Mouse (Mus musculus): ENCODE data around the gene Rps6kc1. TPM values are rescaled to one million over a fixed set of nuclear protein-coding genes. Genes with fewer than 3 reads are reported as not detected.

Rps6kc1 gene
- total and polyA plus RNA-seq, 3 experiments, result 7.8 to 18.0 (median 12.5) TPM

- dilution Hi-C loops (cut with MboI; ENCODE audit: extremely low pct_ligation_motif_present, extremely low pct_unique_long_range_greater_than_20kb, low sequenced_read_pairs), result no loop called here
- H3K9me3 ChIP-seq (replicated peaks; ENCODE audit: low read length), result no peaks in the 10 kb centered on the region
- no peaks in the 10 kb centered on the region for H3K36me3 ChIP-seq (replicated peaks in 1 of 2; ENCODE audit: control insufficient read depth in 1 of 2, insufficient read depth in 1 of 2, low read length in 1 of 2)
Observed at GRCm38 (mm10) chr1:190655651-190656050, 255.9 kb downstream of the Rps6kc1 start.

GRCm38 (mm10) chr1:190655081-190655480 is 256.5 kb downstream of the Rps6kc1 start:
- no peaks in the 10 kb centered on the region for H3K36me3 ChIP-seq (replicated peaks in 1 of 2; ENCODE audit: control insufficient read depth in 1 of 2, insufficient read depth in 1 of 2, low read length in 1 of 2)
- no peak overlapping the region for H3K4me3 ChIP-seq (replicated peaks in 1 of 3; ENCODE audit: low read depth in 2 of 3, low read length in 2 of 3, poor library complexity in 1 of 3)
- no peak for TF ChIP-seq CHD1 (IDR thresholded peaks at IDR 0.05; ENCODE audit: low read depth, low read length)
- no peak for TF ChIP-seq ELF1 (IDR thresholded peaks at IDR 0.05; ENCODE audit: low read depth, low read length)
- no peak for TF ChIP-seq PAX5 (IDR thresholded peaks at IDR 0.05; ENCODE audit: low read length)
- no peak for TF ChIP-seq CHD2 (IDR thresholded peaks at IDR 0.05; ENCODE audit: low read length)
- TF ChIP-seq SIN3A (IDR thresholded peaks at IDR 0.05; ENCODE audit: low read length), result no peak
- TF ChIP-seq NRF1 (IDR thresholded peaks at IDR 0.05; ENCODE audit: low read depth, low read length), result no peak
- no peak for TF ChIP-seq ZNF384 (IDR thresholded peaks at IDR 0.05; ENCODE audit: low read depth, low read length)
- no peak for TF ChIP-seq IRF4 (IDR thresholded peaks at IDR 0.05; ENCODE audit: low read depth, low read length)
- TF ChIP-seq E2F4 (IDR thresholded peaks at IDR 0.05; ENCODE audit: insufficient replicate concordance, low read depth, low read length), result no peak
- no peak for TF ChIP-seq KAT2A (IDR thresholded peaks at IDR 0.05; ENCODE audit: insufficient replicate concordance, low read length)
- dilution Hi-C loops (cut with MboI; ENCODE audit: extremely low pct_ligation_motif_present, extremely low pct_unique_long_range_greater_than_20kb, low sequenced_read_pairs) (no loop called here), in situ Hi-C loops (cut with MboI; ENCODE audit: low pct_ligation_motif_present, low pct_unique_long_range_greater_than_20kb, low sequenced_read_pairs) (no loop called here)
- no peak for DNase-seq (ENCODE audit: extremely low read depth)
- H3K27me3 ChIP-seq (replicated peaks), result peaks cover 7% of the 10 kb centered on the region
- no peaks in the 10 kb centered on the region for H3K79me2 ChIP-seq (replicated peaks; ENCODE audit: control insufficient read depth, extremely low read depth, insufficient read depth, poor library complexity, severe bottlenecking)
- no peak overlapping the region for H3K4me2 ChIP-seq (ENCODE audit: insufficient read depth, low read depth, poor library complexity, severe bottlenecking)
- no peak overlapping the region for H3K27ac ChIP-seq (ENCODE audit: insufficient read depth, low read depth)
- no peak overlapping the region for H3K9ac ChIP-seq (ENCODE audit: insufficient read depth, low read depth)
- H3K4me1 ChIP-seq (ENCODE audit: control insufficient read depth in 1 of 2, insufficient read depth in 2 of 2), result no peaks in the 10 kb centered on the region
- no peaks in the 10 kb centered on the region for H3K9me3 ChIP-seq (replicated peaks; ENCODE audit: low read length)

More at GRCm38 (mm10) chr1:190655651-190656050, 255.9 kb downstream of the Rps6kc1 start:
- Histone ChIP-seq H3K4me2 (ENCODE audit: insufficient read depth, low read depth, poor library complexity, severe bottlenecking) (no peak overlapping the region), H3K4me3 (replicated peaks in 1 of 3; ENCODE audit: low read depth in 2 of 3, low read length in 2 of 3, poor library complexity in 1 of 3) (no peak overlapping the region), H3K9ac (ENCODE audit: insufficient read depth, low read depth) (no peak overlapping the region), H3K4me1 (ENCODE audit: control insufficient read depth in 1 of 2, insufficient read depth in 2 of 2) (no peaks in the 10 kb centered on the region), H3K27ac (ENCODE audit: insufficient read depth, low read depth) (no peak overlapping the region), H3K27me3 (replicated peaks) (peaks cover 7% of the 10 kb centered on the region), H3K79me2 (replicated peaks; ENCODE audit: control insufficient read depth, extremely low read depth, insufficient read depth, poor library complexity, severe bottlenecking) (no peaks in the 10 kb centered on the region)
- TF ChIP-seq MYC (IDR thresholded peaks at IDR 0.05; ENCODE audit: low read depth, low read length) (no peak), JUN (IDR thresholded peaks at IDR 0.05; ENCODE audit: insufficient read depth, low read depth, low read length) (no peak), CTCF (conservative IDR thresholded peaks at IDR 0.05 in 1 of 2, IDR thresholded peaks at IDR 0.05 in 1 of 2; ENCODE audit: low read depth in 2 of 2, low read length in 2 of 2) (no peak)
- in situ Hi-C loops (cut with MboI; ENCODE audit: low pct_ligation_motif_present, low pct_unique_long_range_greater_than_20kb, low sequenced_read_pairs), result no loop called here
- no peak for DNase-seq (ENCODE audit: extremely low read depth)

- dilution Hi-C loops (cut with MboI; ENCODE audit: extremely low pct_ligation_motif_present, extremely low pct_unique_long_range_greater_than_20kb, low sequenced_read_pairs), result no loop called here
- Histone ChIP-seq H3K4me3 (replicated peaks in 1 of 3; ENCODE audit: low read depth in 2 of 3, low read length in 2 of 3, poor library complexity in 1 of 3) (no peak overlapping the region), H3K27me3 (replicated peaks) (peaks cover 7% of the 10 kb centered on the region), H3K4me1 (ENCODE audit: control insufficient read depth in 1 of 2, insufficient read depth in 2 of 2) (no peaks in the 10 kb centered on the region), H3K36me3 (replicated peaks in 1 of 2; ENCODE audit: control insufficient read depth in 1 of 2, insufficient read depth in 1 of 2, low read length in 1 of 2) (no peaks in the 10 kb centered on the region), H3K9me3 (replicated peaks; ENCODE audit: low read length) (no peaks in the 10 kb centered on the region), H3K27ac (ENCODE audit: insufficient read depth, low read depth) (no peak overlapping the region), H3K4me2 (ENCODE audit: insufficient read depth, low read depth, poor library complexity, severe bottlenecking) (no peak overlapping the region), H3K9ac (ENCODE audit: insufficient read depth, low read depth) (no peak overlapping the region), H3K79me2 (replicated peaks; ENCODE audit: control insufficient read depth, extremely low read depth, insufficient read depth, poor library complexity, severe bottlenecking) (no peaks in the 10 kb centered on the region)
- in situ Hi-C loops (cut with MboI; ENCODE audit: low pct_ligation_motif_present, low pct_unique_long_range_greater_than_20kb, low sequenced_read_pairs), result no loop called here
- TF ChIP-seq MXI1 (IDR thresholded peaks at IDR 0.05; ENCODE audit: low read depth, low read length), result no peak
- no peak for TF ChIP-seq RAD21 (IDR thresholded peaks at IDR 0.05; ENCODE audit: low read depth, low read length)
- TF ChIP-seq KAT2A (IDR thresholded peaks at IDR 0.05; ENCODE audit: insufficient replicate concordance, low read length), result no peak
- TF ChIP-seq MEF2A (IDR thresholded peaks at IDR 0.05; ENCODE audit: borderline replicate concordance, low read depth, low read length), result no peak
- TF ChIP-seq PAX5 (IDR thresholded peaks at IDR 0.05; ENCODE audit: low read length), result no peak
- TF ChIP-seq UBTF (IDR thresholded peaks at IDR 0.05; ENCODE audit: low read depth, low read length), result no peak
- no peak for TF ChIP-seq HCFC1 (IDR thresholded peaks at IDR 0.05; ENCODE audit: low read depth, low read length)
- TF ChIP-seq CHD2 (IDR thresholded peaks at IDR 0.05; ENCODE audit: low read length), result no peak
- no peak for TF ChIP-seq BHLHE40 (IDR thresholded peaks at IDR 0.05; ENCODE audit: low read depth, low read length)
- no peak for TF ChIP-seq ELF1 (IDR thresholded peaks at IDR 0.05; ENCODE audit: low read depth, low read length)
- no peak for TF ChIP-seq TBP (conservative IDR thresholded peaks at IDR 0.05; ENCODE audit: low read depth, low read length)
- no peak for TF ChIP-seq IRF4 (IDR thresholded peaks at IDR 0.05; ENCODE audit: low read depth, low read length)
- TF ChIP-seq JUND (conservative IDR thresholded peaks at IDR 0.05; ENCODE audit: low read depth, low read length), result no peak
- TF ChIP-seq MAX (IDR thresholded peaks at IDR 0.05; ENCODE audit: low read length), result no peak
- TF ChIP-seq CTCF (conservative IDR thresholded peaks at IDR 0.05 in 1 of 2, IDR thresholded peaks at IDR 0.05 in 1 of 2; ENCODE audit: low read depth in 2 of 2, low read length in 2 of 2), result no peak
- no peak for DNase-seq (ENCODE audit: extremely low read depth)
Observed at GRCm38 (mm10) chr1:190654694-190655001, 256.9 kb downstream of the Rps6kc1 start.

All from CH12.LX (cell line).